Mouse (Mus musculus) megakaryocyte progenitor cell, adult 5-6 weeks (primary cell): ENCODE results near the gene Dao. TPM values are rescaled to one million over a fixed set of nuclear protein-coding genes. Genes with fewer than 3 reads are reported as not detected.
A peak's percentile ranks its signal among the peaks of the same experiment; 100 is the strongest.

Experiments used
- ATAC-seq: replicated peaks from 2 replicates; pipeline ENCODE4 v1.8.0; 2016; ENCODE audit warnings: mild to moderate bottlenecking, moderate TSS enrichment, inconsistent platforms; ENCODE audit not compliant: poor library complexity
- total RNA-seq, 2 experiments: library from RNA; stranded (forward) in 1 of 2; stranded (reverse) in 1 of 2; fragments of 157-497, 149-512 nt in 1 of 2; fragments of 200-1000 nt in 1 of 2; gene quantifications; 2 replicates each; pipeline versions ENCODE4 v1.2.3 to v1.2.4; 2015 to 2017

The Dao gene
- not detected in 2 replicates for total RNA-seq (2015)
- not detected in 2 replicates for total RNA-seq (2017)

DNA sequence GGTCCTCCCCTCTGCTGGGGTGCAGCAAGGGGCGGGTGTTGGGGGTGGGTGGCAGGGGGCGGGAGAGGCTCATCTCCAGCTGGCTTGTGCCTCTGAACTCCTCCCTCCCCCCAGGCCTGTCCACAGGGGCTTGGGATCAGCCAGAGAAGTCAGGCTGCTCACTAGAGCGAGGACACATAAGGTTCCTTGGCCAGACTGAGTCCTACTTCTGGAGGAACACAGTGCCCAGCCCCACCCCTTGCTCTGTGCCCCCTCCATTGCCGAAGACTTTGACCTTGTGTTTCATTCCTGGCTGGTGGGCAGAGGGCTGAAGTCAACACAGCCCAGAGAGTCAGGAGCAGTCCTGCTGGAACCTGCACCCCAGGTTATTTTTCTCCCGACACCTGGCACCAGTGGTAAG lies at the start of gene Dao:
Gene Dao (plus strand): TSS at position 162 of the 400 bp plus-strand sequence.
- ATAC-seq, result no peak

DNA sequence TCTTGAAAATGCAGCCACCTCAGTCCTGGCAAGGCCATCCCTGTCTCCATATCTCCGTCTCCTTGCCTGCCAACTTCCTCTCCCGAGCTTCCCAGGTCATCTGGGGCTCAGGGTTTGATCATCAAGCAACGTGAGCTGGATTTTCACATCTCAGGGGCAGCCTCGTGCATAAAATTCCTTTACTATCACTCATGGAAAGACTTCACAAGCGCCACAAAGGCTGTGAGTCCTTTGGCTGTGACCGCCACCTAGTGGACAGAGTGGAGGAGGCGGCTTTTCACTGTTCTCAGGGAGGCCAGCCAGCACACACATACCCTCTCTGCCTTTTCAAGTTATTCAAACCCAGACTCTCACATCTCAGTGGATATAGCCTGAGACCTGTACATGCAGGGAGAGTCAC lies 49.1 kb upstream of the Dao start:
- peak; percentile 61 for ATAC-seq

GRCm38 (mm10) chr5:113955281-113955680 lies 48.2 kb upstream of the Dao start:
- ATAC-seq, result no peak

GRCm38 (mm10) chr5:113955691-113956090 lies 47.8 kb upstream of the Dao start:
- ATAC-seq, result no peak

GRCm38 (mm10) chr5:113956510-113956909 lies 47.0 kb upstream of the Dao start:
- ATAC-seq, result peak; percentile 62

DNA sequence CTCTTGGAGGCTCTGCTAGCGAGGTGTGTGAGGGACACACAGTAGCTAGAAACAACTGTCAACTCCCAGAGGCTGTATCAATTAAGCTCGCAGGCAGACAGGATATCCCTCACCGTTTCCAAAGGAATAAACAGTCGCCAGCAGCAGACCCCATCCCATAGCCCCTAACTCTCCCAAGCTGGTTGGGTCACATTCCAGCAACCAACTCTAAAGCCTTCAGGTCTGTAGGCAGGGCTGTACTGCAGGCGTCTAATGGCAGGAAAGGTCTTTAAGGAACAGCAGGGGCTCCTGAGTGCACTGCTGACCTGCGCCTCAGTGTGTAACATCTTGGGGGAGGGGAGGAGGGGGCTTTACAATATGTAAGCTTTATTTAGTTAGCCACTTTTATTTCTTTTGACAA lies 44.5 kb upstream of the Dao start:
- ATAC-seq, result no peak

DNA sequence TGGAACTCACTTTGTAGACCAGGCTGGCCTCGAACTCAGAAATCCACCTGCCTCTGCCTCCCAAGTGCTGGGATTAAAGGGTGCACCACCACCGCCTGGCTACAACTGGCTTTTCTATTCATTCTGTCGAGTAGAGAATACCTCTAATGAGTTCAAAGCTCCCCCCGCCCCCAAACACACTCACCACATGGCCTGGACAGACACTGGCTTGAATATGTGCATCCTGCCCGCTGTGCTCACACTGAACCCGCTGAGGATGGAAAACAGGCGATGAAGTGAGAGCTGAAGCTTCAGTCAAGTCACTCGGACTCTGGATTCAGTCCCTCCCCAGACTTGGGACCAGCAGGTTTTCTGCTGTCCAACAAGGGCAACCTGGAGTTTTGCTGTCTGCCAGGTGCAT lies 43.1 kb upstream of the Dao start:
- ATAC-seq, result no peak

GRCm38 (mm10) chr5:113961776-113962175 lies 41.7 kb upstream of the Dao start:
- ATAC-seq, result peak; percentile 68

GRCm38 (mm10) chr5:113964972-113965371 lies 38.5 kb upstream of the Dao start:
- no peak for ATAC-seq

- ATAC-seq, result no peak
Observed at GRCm38 (mm10) chr5:113965659-113966185, 37.8 kb upstream of the Dao start.

GRCm38 (mm10) chr5:113966452-113967150 lies 36.9 kb upstream of the Dao start:
- ATAC-seq, result no peak

DNA sequence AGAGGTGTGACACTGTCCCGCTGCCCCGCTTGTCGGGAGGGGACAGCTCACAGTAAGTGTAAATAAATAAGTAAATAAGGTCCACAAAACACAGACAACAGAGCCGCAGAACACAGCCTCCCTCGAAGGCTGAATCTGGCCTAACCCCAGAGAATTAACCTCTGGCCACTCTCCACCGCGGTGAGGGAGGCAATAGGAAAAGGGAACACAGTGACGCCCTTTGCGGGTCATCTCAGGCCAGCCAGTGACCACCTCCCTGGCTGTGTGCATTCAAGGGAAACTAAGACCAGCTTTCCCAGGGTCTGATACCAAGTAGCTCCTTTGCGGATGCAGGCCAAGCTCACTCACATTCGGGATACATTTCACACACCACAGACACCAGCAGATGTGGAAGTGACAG lies 35.1 kb upstream of the Dao start:
- no peak for ATAC-seq

DNA sequence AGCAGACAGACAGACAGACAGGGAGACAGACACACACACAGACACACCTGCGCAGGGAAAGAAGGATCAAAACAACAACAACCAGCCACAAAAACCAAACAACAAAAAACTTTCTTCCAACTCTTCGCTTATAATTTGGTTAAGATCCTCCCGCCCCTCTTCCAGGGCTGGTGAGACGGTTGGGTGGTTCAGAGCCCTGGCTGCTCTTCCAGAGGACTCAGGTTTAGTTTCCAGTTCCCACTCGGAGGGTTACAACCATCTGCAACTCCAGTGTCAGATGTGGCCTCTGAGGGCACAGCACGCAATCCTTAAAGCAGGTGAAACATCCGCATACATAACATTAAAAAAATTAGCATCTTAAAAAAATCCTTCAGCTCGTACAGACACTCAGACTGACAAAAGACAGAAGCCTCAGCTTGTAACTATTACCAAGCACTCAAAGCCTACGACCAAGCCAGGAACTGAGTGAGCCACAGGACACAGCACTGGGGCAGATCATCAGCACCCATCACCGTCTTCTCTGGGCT lies 32.0 kb upstream of the Dao start:
- no peak for ATAC-seq

- ATAC-seq, result peak; percentile 77
Observed at GRCm38 (mm10) chr5:113972589-113973515, 30.7 kb upstream of the Dao start.

DNA sequence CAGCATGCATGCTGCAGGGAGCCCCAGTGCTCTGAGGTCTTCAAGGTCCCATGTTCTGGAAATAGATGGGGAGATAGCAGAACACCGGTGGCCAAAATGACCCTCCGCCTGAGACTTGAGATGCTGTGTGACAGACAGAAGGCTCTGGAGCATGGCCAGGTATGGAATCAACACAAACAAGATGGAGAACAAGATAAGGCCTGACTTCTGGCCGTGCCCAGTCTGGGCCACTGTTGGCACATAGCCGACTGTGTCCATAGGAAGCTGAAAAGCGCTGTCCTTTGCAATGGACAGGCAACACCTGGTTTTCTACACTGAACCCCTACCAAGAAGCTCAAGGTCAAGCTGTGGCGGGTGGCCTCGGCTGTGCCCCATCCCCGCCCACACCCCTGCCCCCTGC lies 29.7 kb upstream of the Dao start:
- no peak for ATAC-seq

DNA sequence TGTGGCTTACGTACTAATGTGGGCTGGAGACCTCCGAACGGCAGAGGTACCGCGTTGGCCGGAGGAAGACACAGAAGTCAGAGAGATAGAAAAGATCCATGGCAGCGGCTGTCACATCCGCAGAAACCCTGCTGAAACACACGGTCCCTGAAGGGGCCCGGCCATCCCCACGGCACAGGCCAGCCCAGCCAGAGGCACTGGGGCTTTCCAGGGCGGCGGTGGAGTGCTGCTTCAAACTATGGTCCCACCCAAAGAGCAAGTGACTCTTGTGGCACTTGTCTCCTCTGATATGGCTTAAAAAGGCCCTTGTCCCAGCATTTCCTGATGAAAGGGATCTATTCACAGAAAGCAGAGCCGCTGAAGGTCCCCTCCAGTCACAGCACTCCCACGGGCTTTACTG lies 28.9 kb upstream of the Dao start:
- ATAC-seq, result no peak

GRCm38 (mm10) chr5:113975538-113976215 lies 27.8 kb upstream of the Dao start:
- ATAC-seq, result no peak

DNA sequence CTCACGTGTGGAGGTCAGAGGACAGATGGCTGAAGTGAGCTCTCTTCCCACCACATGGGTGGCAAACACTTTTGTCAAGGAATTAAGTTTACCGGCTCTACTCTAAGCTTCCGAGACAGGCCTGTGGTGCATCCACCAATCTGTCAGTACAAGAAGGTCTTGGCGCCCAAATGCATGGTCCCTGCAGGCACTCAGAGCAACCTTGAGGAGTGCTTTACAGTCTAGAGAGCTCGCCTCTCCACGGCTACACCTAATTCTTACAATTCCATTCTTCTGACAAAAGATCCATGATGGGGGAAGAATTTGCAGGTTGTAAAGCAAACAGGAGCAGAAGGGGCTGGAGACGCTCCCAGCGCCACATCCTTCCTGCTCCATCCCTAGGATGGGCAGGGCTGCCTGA lies 26.9 kb upstream of the Dao start:
- ATAC-seq, result no peak

DNA sequence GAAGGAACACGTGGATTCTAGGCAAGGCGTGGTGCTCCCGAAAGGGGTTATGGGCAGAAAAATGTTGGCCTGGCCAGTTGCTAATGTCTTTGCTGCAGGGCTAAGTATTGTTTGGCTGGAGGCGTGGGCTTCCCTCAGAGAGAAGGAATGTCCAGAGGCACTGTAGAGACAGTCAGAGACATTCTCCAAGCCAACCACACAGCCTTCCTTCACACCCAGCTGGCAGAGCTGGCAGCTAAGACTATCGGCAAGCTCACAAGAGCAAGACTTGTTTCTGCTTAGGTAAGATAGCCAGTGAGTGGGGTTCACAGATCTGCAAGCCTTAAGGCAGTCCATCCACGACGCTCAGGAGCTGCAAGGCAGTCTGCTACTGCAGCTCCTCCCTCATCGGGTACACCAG lies 26.2 kb upstream of the Dao start:
- peak; percentile 85 for ATAC-seq

GRCm38 (mm10) chr5:113980511-113980910 lies 23.0 kb upstream of the Dao start:
- peak; percentile 30; the same call in 1 of the 2 replicates for ATAC-seq

GRCm38 (mm10) chr5:113981171-113981570 lies 22.3 kb upstream of the Dao start:
- no peak for ATAC-seq
